Mouse (Mus musculus) small intestine, adult 2 months (tissue): ENCODE data around the gene Heg1.

Experiments used
- CTCF ChIP-seq: fragments of 200-500 bp; IDR thresholded peaks from 2 replicates; pipeline ENCODE4 v1.5.1; 2012; ENCODE audit warnings: low read depth, mild to moderate bottlenecking, control low read depth, inconsistent platforms, low read length, moderate library complexity, mixed read lengths; ENCODE audit not compliant: insufficient replicate concordance, insufficient read length; ENCODE audit errors: extremely low read depth
- POLR2A ChIP-seq: fragments of 200-500 bp; IDR thresholded peaks from 2 replicates; pipeline ENCODE4 v1.6.1; 2012; ENCODE audit warnings: low read depth, mild to moderate bottlenecking, control low read depth, inconsistent platforms, low read length, moderate library complexity

DNA sequence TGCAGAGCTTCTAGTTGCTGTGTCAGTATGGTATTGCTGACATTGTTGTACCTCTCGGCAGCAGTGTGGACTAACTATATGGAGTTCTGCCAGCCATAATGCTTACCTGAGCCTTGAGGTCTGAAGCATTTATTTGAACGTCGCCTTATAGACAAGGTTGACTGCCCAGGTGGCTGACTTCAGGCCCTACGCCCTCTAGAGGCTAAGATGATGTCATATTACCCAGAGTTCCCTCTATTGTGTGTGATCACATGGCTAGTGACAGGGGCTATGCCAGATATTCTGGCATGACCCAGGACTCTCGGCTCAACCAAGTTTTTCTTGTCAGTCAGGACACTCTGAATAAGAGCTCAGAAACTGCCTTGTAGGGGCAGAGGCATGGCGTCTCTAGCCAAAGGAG is 52.6 kb downstream of the Heg1 start:
- TF ChIP-seq CTCF (no peak), POLR2A (no peak)
